28 mouse cellular contexts compared by ENCODE assay signal in the genomic region with DNA sequence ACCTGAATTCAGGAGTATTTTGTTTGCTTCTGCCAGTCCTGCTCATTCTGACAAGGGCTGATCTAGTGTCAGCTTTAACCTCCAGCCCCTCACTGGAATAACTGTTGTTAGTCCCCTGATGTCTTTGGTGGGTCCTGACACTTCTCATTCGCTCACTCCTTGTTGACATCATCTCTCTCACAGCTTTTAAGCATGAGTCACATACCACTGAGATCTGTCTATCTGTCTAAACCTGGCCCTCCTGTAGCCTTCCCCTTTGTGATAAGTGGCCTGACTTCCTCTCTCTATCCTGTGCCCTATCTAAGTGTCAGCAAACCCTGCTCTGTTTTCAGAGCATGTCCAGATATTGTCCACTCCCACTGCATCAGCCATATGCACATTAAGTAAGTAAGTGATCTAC. TPM values are rescaled to one million over a fixed set of nuclear protein-coding genes. Genes with fewer than 3 reads are reported as not detected.
DNase-seq lines count a peak whose midpoint lies in the region; ATAC-seq lines count a peak whose summit lies in the region.
"Had no signal": no experiment of that assay in that cellular context is flagged by ENCODE, and none has a peak within 500 bp of the region (broad histone marks: within the 10 kb centered on the region; RNA-seq: fewer than 3 reads in every experiment).

No protein-coding gene starts in this region.

- H3K4me2 ChIP-seq in heart, embryonic 14.5 days (ENCODE audit: low read length), result no peak overlapping the region
- no peak overlapping the region for H3K4me2 ChIP-seq in liver, embryonic 13.5 days
- no peak overlapping the region for H3K4me2 ChIP-seq in intestine, embryonic 15.5 days (replicated peaks)
- H3K4me2 ChIP-seq: forebrain, embryonic 15.5 days; hindbrain, embryonic 12.5 days; kidney, embryonic 15.5 days; stomach, embryonic 15.5 days had no signal

- no peaks in the 10 kb centered on the region for H3K9me3 ChIP-seq in heart, embryonic 14.5 days (ENCODE audit: control insufficient read depth, low read length)
- no peaks in the 10 kb centered on the region for H3K9me3 ChIP-seq in liver, embryonic 13.5 days (replicated peaks)
- no peaks in the 10 kb centered on the region for H3K9me3 ChIP-seq in intestine, embryonic 15.5 days
- H3K9me3 ChIP-seq: forebrain, embryonic 15.5 days; hindbrain, embryonic 12.5 days; kidney, embryonic 15.5 days; midbrain, embryonic 10.5 days; stomach, embryonic 15.5 days had no signal

- no peaks in the 10 kb centered on the region for H3K27me3 ChIP-seq in heart, embryonic 14.5 days (ENCODE audit: control insufficient read depth, insufficient read depth, low read length)
- no peaks in the 10 kb centered on the region for H3K27me3 ChIP-seq in liver, embryonic 13.5 days
- no peaks in the 10 kb centered on the region for H3K27me3 ChIP-seq in intestine, embryonic 15.5 days (replicated peaks)
- H3K27me3 ChIP-seq: forebrain, embryonic 15.5 days; hindbrain, embryonic 12.5 days; kidney, embryonic 15.5 days; Patski; stomach, embryonic 15.5 days had no signal

- no peak overlapping the region for H3K27ac ChIP-seq in heart, embryonic 14.5 days (replicated peaks in 1 of 2; ENCODE audit: control insufficient read depth in 1 of 2, insufficient read depth in 1 of 2, low read depth in 2 of 2, low read length in 2 of 2)
- H3K27ac ChIP-seq in liver, embryonic 13.5 days, result no peak overlapping the region; the same call in 1 of the 2 replicates
- no peak overlapping the region for H3K27ac ChIP-seq in intestine, embryonic 15.5 days
- H3K27ac ChIP-seq: forebrain, embryonic 15.5 days; heart, adult 2 months; hindbrain, embryonic 12.5 days; kidney, embryonic 15.5 days; midbrain, embryonic 10.5 days; stomach, embryonic 15.5 days had no signal

- H3K4me3 ChIP-seq in heart, embryonic 14.5 days (ENCODE audit: control insufficient read depth in 1 of 2, insufficient read depth in 1 of 2, low read depth in 1 of 2, low read length in 2 of 2), result no peak overlapping the region
- no peak overlapping the region for H3K4me3 ChIP-seq in liver, embryonic 13.5 days (replicated peaks)
- no peak overlapping the region for H3K4me3 ChIP-seq in intestine, embryonic 15.5 days (replicated peaks)
- H3K4me3 ChIP-seq: forebrain, embryonic 15.5 days; heart, adult 2 months; hindbrain, embryonic 12.5 days; kidney, embryonic 15.5 days; midbrain, embryonic 10.5 days; stomach, embryonic 15.5 days had no signal

- 3% methylated on average over 1 of the region's 1 CpGs for WGBS in heart, embryonic 14.5 days
- 7% methylated on average over 1 of the region's 1 CpGs for WGBS in liver, embryonic 13.5 days (ENCODE audit: insufficient replicate concordance)
- WGBS in intestine, embryonic 15.5 days, result 56% methylated on average over 1 of the region's 1 CpGs

- no peak for DNase-seq in heart, adult 8-10 months (ENCODE audit: low spot score)
- peak; percentile 50 for DNase-seq in c-Kit-positive CD71-positive TER-119-negative erythroid progenitor cells, embryonic 14.5 days (ENCODE audit: low read depth)
- DNase-seq in liver, embryonic 13.5 days, result no peak
- no peak for DNase-seq in B cell, adult 2 months
- no peak for DNase-seq in kidney, postnatal 36 days
- DNase-seq: cerebellum, adult 18-20 months; cerebellum, postnatal 25 days; gastrocnemius, postnatal 10 days; heart, adult 2 months; heart, postnatal 10 days; kidney, adult 11 months; kidney, postnatal 4 days; layer of hippocampus, adult 9-11 months; lung, postnatal 4 days; thymus, adult 18-20 months; thymus, postnatal 4 days had no signal

- H3K36me3 ChIP-seq in heart, embryonic 14.5 days (ENCODE audit: control insufficient read depth, insufficient read depth, low read length), result no peaks in the 10 kb centered on the region
- H3K36me3 ChIP-seq in liver, embryonic 13.5 days, result no peaks in the 10 kb centered on the region
- no peaks in the 10 kb centered on the region for H3K36me3 ChIP-seq in intestine, embryonic 15.5 days
- H3K36me3 ChIP-seq: forebrain, embryonic 15.5 days; hindbrain, embryonic 12.5 days; kidney, embryonic 15.5 days; midbrain, embryonic 10.5 days; stomach, embryonic 15.5 days had no signal

- 0 out of 2 replicates have a peak, but pooled peaks have one; percentile 50 for ATAC-seq in heart, embryonic 14.5 days (ENCODE audit: insufficient number of reproducible peaks, insufficient read depth, low FRiP score, low read depth)
- ATAC-seq in liver, embryonic 13.5 days (ENCODE audit: low read depth), result peak; percentile 87
- ATAC-seq in megakaryocyte-erythroid progenitor cell, adult 5-6 weeks (replicated peaks; ENCODE audit: low FRiP score, low TSS enrichment, poor library complexity, severe bottlenecking), result peak; percentile 73
- ATAC-seq in intestine, embryonic 15.5 days, result no peak
- ATAC-seq: forebrain, embryonic 15.5 days had no signal

- peaks cover 5 to 9% of the 10 kb centered on the region in 2 experiments; a peak in 3 of 4 replicates for H3K4me1 ChIP-seq in heart, embryonic 14.5 days (ENCODE audit: control insufficient read depth in 2 of 2, insufficient read depth in 2 of 2, low read length in 2 of 2)
- H3K4me1 ChIP-seq in liver, embryonic 13.5 days (replicated peaks), result peaks cover 41% of the 10 kb centered on the region
- H3K4me1 ChIP-seq in intestine, embryonic 15.5 days (replicated peaks), result no peaks in the 10 kb centered on the region
- H3K4me1 ChIP-seq: forebrain, embryonic 15.5 days; hindbrain, embryonic 12.5 days; kidney, embryonic 15.5 days; midbrain, embryonic 10.5 days; stomach, embryonic 15.5 days had no signal

- H3K9ac ChIP-seq in heart, embryonic 14.5 days (ENCODE audit: low read length), result no peak overlapping the region
- H3K9ac ChIP-seq in liver, embryonic 13.5 days, result no peak overlapping the region
- H3K9ac ChIP-seq in intestine, embryonic 15.5 days, result no peak overlapping the region
- H3K9ac ChIP-seq: forebrain, embryonic 15.5 days; hindbrain, embryonic 12.5 days; kidney, embryonic 15.5 days; stomach, embryonic 15.5 days had no signal

RNA-seq across cellular contexts. Expression of a gene that starts 19.3 kb away (rescaled TPM):
- 14.3 and 14.8 TPM in 2 replicates for polyA plus RNA-seq in heart, embryonic 14.5 days (2014; fragmentation: Nextera tagmentation; extraction: Ambion mirVana)
- 1 to 10 TPM; 8.7 to 9.9 (median 9.3) TPM for total RNA-seq in heart, adult 8-10 months (2022)
- 3.8 and 4.9 TPM in 2 replicates for polyA plus RNA-seq in liver, embryonic 13.5 days (2015; fragmentation: Nextera tagmentation; extraction: Ambion mirVana)
- total RNA-seq in megakaryocyte-erythroid progenitor cell, adult 5-6 weeks (2014; fragmentation: Nextera tagmentation), result 9.3 and 10.7 TPM in 2 replicates
- total RNA-seq in megakaryocyte-erythroid progenitor cell, adult 5-6 weeks (2017), result 5.5 and 8.1 TPM in 2 replicates
- polyA plus RNA-seq in intestine, embryonic 15.5 days (2015; fragmentation: Nextera tagmentation; extraction: Ambion mirVana), result 11.2 and 12.4 TPM in 2 replicates

RNA-seq across cellular contexts. Expression of a gene that starts 25.9 kb away (rescaled TPM):
- not detected in 2 replicates for polyA plus RNA-seq in heart, embryonic 14.5 days (2014; fragmentation: Nextera tagmentation; extraction: Ambion mirVana)
- total RNA-seq in heart, adult 8-10 months (2022), result 1 to 10 TPM in 2 of 4 experiments, under 1 TPM in 2; 0.44 to 1.4 (median 1.1) TPM
- 9.8 and 12.1 TPM in 2 replicates for polyA plus RNA-seq in liver, embryonic 13.5 days (2015; fragmentation: Nextera tagmentation; extraction: Ambion mirVana)
- total RNA-seq in megakaryocyte-erythroid progenitor cell, adult 5-6 weeks (2014; fragmentation: Nextera tagmentation), result not detected in 2 replicates
- total RNA-seq in megakaryocyte-erythroid progenitor cell, adult 5-6 weeks (2017), result not detected in 2 replicates
- polyA plus RNA-seq in intestine, embryonic 15.5 days (2015; fragmentation: Nextera tagmentation; extraction: Ambion mirVana), result 0.88 and 0.91 TPM in 2 replicates
- total RNA-seq: left cerebral cortex, adult 18-20 months; left cerebral cortex, postnatal 36 days had no signal
- polyA plus RNA-seq: forebrain, embryonic 15.5 days; neural tube, embryonic 14.5 days had no signal
